Mouse (Mus musculus) lung, postnatal 25 days (tissue): ENCODE data around the gene Dlst.
A peak's percentile ranks its signal among the peaks of the same experiment; 100 is the strongest.

Experiments used
- DNase-seq: peaks from one replicate; pipeline ENCODE4 v3.0.0; 2022; ENCODE audit warnings: low spot score

The Dlst gene

DNA sequence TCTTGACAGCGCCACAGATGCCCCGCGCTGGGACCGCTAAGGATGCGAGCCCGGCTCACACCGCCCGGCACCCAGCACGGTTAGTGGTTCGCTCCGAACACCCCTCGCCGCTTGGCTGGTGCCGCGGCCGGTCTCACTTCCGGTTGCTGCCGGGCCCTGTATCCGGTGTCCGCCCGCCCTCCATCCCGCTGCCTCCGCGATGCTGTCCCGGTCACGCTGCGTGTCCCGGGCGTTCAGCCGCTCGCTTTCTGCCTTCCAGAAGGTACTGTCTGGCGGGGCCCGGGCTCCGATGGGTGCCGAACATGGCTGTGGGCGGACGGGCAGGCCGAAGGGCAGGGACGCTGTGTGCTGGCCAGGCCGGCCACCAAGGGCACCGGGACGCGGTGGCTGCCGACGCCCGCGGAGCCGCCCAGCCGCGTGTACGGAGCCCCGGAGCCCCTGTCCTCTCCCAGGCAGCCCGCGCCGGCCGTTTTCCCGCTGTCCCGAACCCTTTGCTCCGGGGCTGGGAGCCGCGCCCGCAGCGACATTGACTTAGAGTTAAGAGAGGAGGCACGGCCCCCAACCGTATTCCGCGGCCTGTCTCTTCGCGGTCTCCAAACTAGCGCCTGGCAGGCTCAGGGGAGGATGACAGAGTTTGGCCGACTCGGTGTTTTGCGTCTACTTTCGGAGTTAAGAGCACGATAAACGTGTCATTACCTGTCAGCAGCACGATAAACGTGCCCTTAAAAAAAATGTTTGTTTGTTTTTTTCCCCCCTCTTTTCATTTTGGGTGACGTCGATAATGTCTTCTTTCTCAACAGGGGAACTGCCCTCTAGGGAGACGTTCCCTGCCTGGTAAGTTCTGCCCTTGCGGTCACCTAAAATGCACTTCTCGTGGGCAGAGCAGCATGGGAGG lies at the start of gene Dlst, which contains the start of gene Prox2:
Gene Dlst (plus strand): TSS at position 136 of the 895 bp plus-strand sequence.
Gene Prox2 (minus strand): TSS at position 62 of the 895 bp plus-strand sequence.
- peak; percentile 89 for DNase-seq

DNA sequence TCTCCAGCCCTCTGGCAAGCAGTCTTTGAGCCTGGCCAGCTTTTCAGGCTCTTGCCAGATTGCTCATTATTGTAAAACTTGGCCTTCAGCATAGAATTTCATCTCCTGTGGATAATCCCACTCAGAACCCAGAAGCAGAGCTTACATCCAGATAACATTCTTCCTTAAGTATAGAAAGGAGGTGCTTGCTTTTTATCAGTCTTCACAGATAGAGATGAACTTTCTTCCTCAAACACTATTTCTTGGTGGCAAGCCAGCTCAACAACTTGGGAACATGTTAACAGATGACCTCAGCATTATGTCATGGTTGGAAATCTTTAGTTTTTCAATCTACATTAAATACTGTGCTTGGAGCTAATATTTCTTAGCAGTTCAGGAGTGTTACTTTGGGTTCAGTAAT lies 39.6 kb upstream of the Dlst start:
- DNase-seq, result no peak

DNA sequence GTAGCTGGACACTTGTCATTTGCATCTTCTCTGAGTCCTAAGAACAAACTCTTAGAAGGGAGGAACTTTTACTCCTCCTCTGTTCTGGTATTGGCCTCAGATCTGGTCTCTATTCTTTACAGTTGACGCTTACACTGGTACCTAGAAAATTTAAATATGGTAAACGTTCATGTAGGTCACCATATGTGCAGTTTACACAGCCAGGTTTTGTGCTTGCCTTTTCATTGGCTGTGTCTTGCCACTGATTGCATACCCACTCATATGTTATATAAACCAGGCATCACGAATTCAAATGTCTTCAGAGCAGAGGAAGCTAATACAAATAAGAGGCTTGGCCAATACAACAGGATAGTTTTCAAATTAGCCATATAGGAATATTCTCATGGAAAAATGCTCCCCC lies 33.5 kb upstream of the Dlst start:
- DNase-seq, result no peak

DNA sequence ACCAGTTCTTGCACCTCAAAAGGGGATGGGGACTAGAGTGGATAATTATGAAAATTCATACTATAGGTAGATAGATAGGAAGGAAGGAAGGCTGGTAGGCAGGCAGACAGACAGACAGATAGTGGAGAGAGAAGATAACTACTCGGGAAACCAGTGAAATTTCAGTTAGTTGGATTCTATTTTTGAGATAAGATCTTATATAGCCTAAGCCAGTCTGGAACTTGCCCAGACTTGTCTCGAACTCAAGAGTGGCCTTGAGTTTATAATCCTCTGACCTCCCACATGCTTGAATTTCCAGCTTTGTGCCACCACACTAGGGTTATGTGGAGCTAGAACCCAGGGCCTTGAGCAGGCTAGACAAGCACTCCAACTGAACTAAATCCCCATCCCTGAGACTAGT lies 26.4 kb upstream of the Dlst start:
- DNase-seq, result no peak

DNA sequence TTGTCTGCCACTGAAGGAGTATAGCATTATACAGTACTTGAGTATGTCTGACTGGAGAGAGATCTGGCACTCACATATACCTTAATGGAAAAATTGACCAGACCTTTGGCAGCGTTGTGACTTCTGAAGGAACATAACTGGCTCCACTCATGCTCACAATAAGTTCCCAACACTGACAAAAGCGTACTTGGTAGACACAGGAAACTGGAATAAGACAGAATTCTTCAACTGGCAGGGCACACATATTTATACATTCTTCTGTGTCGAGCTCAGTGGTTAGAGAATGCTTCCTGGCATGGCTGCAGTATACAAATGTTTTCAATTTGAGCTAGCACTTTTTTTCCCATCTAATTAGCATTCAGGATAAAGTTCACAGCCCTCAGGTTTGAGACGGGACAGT lies 25.7 kb upstream of the Dlst start:
- DNase-seq, result no peak

DNA sequence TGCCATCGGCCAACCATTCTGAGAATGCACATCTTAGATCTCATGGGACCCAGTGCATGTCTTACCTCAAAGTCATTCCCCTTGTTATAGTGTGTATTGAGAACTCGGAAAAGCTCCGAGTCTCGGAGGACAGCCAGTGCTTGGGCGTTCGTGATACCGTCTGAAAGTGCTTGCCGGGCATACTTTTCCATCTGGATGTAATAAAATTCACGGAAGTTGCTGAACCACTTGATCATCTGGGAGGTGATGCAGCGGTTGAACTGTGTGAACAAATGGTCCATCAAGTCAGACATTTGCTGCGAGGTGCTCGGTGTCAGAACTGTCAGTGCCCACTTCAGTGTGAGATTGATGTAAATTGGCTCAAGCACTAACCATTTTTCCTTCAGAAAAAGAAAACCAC lies 22.8 kb upstream of the Dlst start:
- no peak for DNase-seq

DNA sequence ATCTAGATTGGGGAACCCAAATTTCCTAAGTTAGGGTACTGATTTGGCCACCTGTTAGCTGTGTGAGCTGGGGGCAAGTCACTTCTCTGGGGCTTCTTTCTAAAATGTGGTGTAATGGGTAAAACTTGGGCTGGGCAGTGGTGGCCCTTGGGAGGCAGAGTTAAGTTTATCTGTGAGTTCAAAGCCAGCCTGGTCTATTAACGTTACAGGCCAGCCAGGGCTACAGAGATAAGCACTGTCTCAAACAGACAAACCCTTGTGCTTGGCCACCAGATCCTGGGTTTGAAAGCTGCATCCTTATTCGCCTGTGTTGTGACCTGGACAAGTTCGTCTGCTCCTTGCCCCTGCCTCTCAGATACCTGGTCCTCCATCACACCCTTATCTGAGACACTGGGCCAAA lies 19.4 kb upstream of the Dlst start:
- DNase-seq, result no peak

DNA sequence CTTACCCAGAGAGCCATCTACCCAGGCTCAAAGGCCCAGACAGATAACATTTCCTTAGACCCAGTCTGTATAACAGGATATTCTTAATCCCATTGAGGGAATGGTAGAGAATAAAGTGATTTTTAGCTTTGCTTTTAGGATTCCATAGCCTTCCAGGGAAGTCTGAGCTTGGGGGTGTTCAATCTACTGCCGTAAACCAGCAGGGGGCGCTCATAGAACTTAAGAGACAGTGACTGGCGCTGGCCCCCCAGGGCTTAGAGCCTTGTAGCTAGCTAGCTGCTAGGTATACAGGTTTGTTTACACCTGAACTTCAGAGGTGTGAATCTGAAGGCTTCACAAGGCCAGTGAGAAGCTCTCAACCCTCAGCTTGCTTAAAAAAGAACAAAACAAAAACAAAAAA lies 18.4 kb upstream of the Dlst start:
- DNase-seq, result peak; percentile 72

DNA sequence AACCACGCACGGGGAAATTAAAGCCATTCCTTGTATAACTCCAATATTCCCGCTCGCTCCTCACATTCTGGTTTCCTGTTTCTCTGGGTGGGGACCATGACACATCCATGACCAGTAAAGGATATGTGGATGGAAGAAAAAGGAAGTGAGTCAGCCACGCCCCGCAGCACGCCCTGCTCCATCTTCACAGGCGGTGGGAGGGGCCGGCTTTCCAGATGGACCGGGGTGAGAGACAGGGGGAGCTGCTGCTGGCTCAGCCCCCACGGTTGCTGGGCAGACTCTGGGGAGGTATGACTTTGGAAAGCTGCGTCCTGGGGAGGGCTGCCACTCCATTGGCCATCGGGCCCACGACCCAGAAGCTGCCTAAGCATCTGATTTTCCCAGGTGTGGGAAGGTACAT lies 16.6 kb upstream of the Dlst start:
- peak; percentile 51 for DNase-seq

DNA sequence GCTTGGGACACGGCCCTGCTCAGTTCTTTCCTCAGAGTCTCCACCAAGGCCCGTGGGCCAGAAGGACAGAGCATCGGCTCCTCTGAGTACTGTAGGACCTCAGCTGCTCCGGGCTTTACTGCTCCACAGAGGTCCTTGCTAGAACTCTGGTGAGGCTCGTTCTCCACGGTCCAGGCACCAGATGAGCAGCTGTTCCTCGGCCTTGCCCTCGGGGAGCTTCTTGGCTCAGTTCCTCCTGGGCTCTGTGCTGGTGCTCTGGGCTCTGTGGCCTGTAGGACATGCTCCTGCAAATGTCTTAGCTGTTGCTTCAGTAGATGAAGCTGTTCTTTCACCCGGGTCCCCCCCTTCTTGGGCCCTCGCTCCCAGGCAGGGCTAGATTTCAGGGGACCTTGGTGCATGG lies 15.9 kb upstream of the Dlst start:
- no peak for DNase-seq

DNA sequence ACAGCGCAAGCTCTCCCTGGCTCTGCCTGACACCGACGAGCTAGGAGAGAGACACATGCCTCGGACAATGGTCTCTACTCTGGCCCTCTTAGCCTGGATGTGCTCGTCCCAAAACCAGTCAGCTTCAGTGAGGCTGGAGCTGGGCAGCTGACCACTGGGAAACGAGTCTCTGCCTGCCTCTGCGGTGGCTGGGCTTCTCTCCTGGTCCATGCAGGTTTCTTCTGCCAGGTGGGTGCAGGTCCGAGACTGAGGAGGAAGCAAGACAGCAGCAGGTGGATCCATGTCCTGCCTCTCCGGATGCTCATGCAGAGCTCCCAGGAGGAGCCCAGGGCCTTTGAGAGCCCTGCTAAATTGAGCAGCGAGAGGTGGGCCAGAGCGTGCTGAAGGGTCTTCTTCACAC lies 15.5 kb upstream of the Dlst start:
- no peak for DNase-seq

DNA sequence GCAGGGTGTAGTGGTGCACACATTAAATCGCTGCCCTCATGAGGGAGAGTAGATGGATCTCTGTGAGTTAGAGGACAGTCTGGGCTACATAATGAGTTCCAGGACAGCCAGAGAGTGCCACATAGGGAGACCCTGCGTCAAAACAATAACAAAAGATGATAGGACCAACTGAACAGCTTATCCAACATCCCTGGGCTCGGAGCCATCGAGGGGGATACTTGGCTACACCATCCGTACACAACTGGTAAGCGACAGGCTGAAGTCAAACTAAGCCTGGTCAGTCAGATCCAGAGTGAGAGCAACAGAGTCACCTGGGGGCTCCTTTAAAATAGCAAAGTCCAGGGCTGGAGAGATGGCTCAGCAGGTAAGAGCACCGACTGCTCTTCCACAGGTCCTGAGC lies 14.8 kb upstream of the Dlst start:
- no peak for DNase-seq

DNA sequence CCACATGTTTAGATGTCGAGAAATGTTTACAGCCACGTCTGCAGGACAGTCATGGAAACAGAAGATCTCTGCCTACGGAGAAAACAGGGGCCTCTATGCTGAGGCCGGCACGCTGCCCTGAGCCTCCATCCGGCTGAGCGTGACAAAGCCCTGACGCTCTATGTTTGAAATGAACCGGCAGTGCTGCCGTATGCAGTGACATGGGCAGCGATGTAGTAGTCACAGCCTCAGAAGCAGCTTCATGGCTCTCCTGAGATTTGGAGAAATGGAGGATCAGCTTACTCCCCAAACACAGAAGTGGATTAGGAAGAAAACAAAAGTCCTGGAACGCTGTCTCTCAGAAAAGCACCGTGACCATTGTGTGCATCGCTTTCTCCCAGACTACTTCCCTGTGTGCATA lies 9.6 kb upstream of the Dlst start:
- no peak for DNase-seq

DNA sequence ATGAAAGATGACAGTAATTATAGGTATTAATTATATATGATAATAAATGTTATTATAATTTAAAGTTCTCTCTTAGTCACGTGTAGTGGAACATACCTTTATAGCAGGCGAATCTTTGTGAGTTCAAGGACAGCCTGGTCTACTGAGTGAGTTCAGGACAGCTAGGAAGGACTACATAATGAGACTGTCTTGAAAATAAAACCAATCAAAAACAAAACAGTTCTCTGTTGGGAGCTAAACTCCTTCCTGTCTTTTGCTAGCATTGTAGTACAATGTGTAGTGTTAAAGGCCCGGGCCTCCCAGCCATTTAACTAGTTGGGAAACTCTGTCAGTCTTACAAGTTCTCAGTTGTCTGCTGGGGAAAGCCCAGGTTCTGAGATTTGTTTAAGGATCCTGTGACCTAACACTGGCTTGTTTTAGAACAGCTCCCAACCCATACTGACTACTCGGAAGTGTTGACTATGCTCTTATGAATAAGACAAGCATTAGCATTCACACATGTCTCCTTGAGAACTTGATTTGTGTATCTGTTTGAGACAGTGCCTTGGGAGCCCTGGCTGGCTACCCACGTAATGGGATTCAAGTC lies 9.0 kb upstream of the Dlst start:
- no peak for DNase-seq

DNA sequence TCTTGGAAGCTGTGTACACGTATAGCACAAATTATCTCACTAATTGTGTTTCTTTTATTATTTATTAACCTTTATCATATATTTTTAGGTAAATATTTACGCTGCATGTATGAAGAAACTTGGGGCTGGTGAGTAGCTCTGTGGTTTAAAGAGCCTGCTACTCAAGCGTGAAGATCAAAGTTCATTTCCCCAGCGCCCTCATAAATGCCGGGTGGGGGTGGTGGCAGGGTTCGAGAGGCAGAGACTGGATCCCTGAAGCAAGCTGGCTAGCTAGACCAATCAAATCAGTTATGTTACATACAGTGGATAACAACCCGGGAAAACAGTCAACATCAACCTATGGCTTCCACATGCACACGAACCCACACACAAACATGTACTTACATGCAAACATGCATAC lies 7.5 kb upstream of the Dlst start:
- no peak for DNase-seq

DNA sequence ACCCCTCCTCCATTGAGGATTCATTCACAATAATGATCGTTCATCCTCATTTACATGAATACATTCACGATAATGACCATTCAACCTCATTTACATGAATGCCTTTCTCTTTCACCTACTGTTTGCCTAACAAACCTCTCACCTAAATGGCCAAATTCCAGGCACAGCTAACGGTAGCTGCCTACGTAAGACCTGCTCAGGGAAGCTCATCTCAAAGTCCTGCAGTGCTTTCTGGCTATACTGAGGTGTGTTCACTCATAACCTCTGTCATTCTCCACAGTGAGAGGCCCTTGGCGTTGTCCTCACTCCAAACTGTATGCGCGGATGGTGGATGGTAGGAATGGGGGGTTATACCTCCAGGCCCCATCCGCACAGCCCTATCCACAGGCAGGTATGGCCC lies 5.8 kb upstream of the Dlst start:
- DNase-seq, result no peak

DNA sequence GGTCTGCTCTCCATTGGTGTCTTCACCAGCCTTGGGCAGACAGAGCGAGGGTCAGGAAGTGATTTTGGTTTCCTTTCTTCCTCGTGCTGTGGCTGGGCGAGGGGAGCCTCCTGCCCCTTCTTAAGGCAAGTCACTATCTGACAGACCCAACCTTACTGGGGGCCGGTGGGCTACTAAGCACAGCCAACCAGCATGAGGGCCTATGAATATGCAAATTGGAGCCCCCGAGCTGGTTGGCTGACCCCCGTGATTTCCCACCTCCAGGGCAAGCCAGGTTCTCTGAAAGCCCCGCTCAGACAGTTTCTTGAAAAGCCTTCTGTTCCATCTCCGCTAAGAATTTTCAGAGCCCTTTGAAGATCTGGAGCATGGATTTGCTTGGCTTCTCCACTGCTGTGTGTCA lies 4.3 kb upstream of the Dlst start:
- no peak for DNase-seq

DNA sequence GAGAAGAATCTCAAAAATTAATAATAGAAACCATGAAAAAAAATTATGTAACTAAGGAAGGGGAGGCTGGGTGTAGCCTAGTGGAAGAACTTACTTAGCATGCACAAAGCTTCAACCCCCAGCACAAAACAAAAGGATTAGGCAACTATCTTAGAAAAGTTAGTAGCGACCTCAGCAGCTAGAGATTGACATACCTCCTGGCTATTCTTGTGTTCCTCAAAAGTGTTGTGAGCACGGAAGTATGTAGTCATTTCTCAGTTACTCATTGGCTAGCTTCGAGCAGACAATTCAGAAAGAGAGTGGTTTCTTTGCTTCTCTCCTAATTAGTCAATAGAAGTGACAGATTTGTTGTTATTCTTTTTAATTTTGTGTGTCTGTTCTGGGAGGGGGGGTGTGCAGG lies 2.0 kb upstream of the Dlst start:
- no peak for DNase-seq

DNA sequence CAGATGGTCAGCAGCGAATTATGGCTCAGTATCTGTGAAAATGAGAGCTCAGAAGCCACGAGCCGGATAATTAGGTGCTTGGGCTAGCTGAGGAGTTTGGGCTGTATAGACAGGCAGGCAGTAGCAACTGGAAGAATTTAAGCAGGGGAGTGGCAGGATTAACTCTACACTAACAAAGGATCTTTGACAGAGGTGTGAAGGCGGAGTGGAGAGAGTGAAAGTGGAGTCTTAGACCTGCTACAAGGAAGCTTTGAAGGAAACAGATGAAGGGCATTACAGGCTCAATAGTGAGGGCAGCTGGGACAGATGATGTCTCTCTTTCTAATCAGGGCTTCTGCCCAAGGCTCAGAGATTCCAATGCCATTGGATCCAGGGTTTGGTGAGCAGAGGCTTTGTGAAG lies 1.2 kb upstream of the Dlst start:
- DNase-seq, result no peak

DNA sequence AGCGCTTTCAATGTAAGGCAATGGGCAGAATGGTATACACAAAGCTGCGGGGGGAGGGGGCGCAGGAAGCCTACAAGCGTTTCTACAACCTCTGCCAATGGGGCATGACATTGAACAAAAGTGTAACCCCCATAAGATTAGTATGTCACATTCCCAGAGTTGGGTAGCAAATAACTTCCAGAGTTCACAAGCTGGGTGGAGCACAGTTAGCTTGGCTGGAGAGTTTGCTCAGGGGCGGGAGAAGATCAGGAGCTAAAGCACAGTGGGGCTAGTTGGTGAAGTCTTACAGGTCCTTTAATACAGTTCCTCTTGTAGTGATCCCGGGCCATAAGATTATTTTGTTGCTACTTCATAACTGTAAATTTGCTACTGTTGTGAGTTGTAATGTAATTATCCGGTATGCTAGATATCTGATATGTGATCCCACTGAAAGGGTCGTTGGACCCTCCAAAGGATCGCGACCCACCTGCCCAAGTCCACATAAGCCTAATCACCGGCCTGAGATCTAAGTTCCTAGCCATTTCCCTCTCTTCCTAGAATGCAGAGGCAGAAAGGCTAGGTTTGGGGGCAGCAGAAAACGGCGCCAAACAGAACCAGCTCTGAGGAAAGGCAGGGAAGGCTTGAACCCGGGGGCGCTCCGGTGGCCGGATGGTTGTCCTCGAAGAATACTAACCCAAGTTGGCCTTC lies 479 bp upstream of the Dlst start:
- DNase-seq, result no peak

DNA sequence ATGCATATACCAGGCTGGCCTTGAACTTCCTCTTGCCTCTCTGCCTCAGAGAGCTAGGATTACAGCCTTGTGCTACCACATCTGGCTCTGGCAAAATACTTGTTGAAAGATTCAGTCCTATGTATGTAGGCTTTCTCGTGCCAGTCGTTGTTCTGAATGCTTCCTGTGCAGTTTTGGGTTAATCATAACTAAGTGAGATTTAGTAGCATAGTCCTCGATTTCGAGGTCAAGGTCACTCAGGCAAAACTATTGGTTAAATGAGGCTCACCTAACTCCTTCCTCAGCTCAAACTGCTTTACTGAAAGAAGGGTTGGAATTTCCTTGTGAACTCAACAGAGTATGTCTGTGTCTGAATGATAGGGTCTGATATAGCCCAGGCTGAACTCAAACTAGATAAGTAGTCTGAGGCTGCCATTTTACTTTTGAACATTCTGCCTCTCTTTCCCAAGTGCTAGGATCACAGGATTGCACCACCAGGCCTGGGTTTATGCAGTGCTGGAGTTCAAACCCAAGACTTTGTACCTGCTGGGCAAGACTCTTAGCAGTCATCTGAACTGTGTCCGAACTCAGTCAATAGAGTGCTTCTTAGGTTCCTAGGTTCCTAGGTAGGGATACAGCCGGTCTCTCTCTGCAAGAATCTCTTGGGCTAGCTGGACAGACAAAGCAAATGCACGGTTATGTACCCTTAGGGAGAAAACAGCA lies 2.1 kb downstream of the Dlst start:
- no peak for DNase-seq

DNA sequence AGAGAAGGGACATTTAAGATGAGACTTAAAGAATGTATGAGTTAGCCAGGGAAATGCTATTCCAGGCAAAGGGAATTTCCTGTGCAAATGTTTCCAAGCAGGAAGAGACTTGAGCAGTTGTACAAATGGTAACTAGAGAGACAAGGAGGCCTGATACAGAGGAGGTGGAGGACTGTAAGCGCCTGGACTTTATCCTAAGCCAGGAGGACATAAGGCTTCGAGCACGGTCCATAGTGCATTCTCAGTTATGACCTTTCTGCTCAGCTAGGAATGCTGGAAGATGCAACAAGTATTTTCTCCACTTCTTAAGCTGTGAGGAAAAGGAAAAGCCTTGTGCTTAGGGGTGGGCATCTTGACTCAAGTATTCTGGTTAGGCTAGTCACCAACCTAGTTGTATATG lies 2.7 kb downstream of the Dlst start:
- DNase-seq, result no peak

DNA sequence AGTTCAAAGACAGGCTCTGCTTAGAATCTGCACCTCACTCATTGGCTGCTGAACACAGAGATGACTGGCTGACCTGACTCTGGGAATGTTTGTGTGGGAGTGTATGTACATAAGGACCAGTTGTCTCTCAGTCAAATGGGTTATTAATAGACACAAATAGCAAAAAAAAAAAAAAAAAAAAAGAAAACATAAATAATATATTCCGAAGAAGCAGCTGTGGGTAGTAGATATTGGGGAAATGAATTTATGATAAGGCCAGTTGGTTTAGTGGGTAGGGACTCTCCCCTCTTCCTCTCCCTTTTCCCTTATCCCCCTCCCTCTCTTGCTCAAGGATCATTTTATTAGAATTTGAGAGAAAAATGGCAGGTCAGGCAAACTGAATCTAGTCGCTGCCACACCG lies 3.3 kb downstream of the Dlst start:
- no peak for DNase-seq
